Mouse (Mus musculus): ENCODE data around the gene Gdf7.

Gdf7 gene

GRCm38 (mm10) chr12:8301841-8302431 lies at the start of gene Gdf7:
Gene Gdf7 (minus strand): TSS chr12:8301954.
- DNase-seq = no peak

- no peak for DNase-seq
These were observed 49.5 kb upstream of the Gdf7 start for GRCm38 (mm10) chr12:8351025-8351903.

GRCm38 (mm10) chr12:8348733-8349513 lies 47.2 kb upstream of the Gdf7 start:
- no peak for DNase-seq

GRCm38 (mm10) chr12:8347746-8348462 lies 46.1 kb upstream of the Gdf7 start:
- no peak for DNase-seq

- DNase-seq = no peak
These were observed 43.8 kb upstream of the Gdf7 start for GRCm38 (mm10) chr12:8345539-8345938.

- DNase-seq = peak; percentile 65
These were observed 43.1 kb upstream of the Gdf7 start for GRCm38 (mm10) chr12:8344897-8345296.

- no peak for DNase-seq
These were observed 41.6 kb upstream of the Gdf7 start for GRCm38 (mm10) chr12:8343381-8343780.

GRCm38 (mm10) chr12:8341008-8341407 lies 39.3 kb upstream of the Gdf7 start:
- no peak for DNase-seq

GRCm38 (mm10) chr12:8339591-8340319 lies 38.0 kb upstream of the Gdf7 start:
- no peak for DNase-seq

- DNase-seq = no peak
These were observed 37.2 kb upstream of the Gdf7 start for GRCm38 (mm10) chr12:8338918-8339317.

GRCm38 (mm10) chr12:8338491-8338890 lies 36.7 kb upstream of the Gdf7 start:
- no peak for DNase-seq

GRCm38 (mm10) chr12:8337286-8338060 lies 35.7 kb upstream of the Gdf7 start:
- DNase-seq = no peak

- no peak for DNase-seq
These were observed 35.0 kb upstream of the Gdf7 start for GRCm38 (mm10) chr12:8336601-8337285.

GRCm38 (mm10) chr12:8335503-8335902 lies 33.7 kb upstream of the Gdf7 start:
- no peak for DNase-seq

GRCm38 (mm10) chr12:8334261-8334660 lies 32.5 kb upstream of the Gdf7 start:
- DNase-seq = no peak

GRCm38 (mm10) chr12:8333617-8334016 lies 31.9 kb upstream of the Gdf7 start:
- no peak for DNase-seq

- no peak for DNase-seq
These were observed 30.4 kb upstream of the Gdf7 start for GRCm38 (mm10) chr12:8332174-8332542.

- no peak for DNase-seq
These were observed 29.9 kb upstream of the Gdf7 start for GRCm38 (mm10) chr12:8331489-8332173.

- no peak for DNase-seq
These were observed 27.5 kb upstream of the Gdf7 start for GRCm38 (mm10) chr12:8329236-8329635.

GRCm38 (mm10) chr12:8327675-8328053 lies 25.9 kb upstream of the Gdf7 start:
- no peak for DNase-seq

Data from right cerebral cortex, postnatal 25 days (tissue).